Mouse (Mus musculus) MEL (cell line): ENCODE results near the gene Elf3. TPM values are rescaled to one million over a fixed set of nuclear protein-coding genes. Genes with fewer than 3 reads are reported as not detected.

Source experiments
- DNase-seq: peaks from one replicate; pipeline ENCODE4 v3.0.0; 2011; ENCODE audit warnings: low read depth, low spot score
- H3K27ac ChIP-seq: 2 replicates; pipeline ENCODE4 v1.5.1; 2012; ENCODE audit warnings: low read depth, mild to moderate bottlenecking, control low read depth, low read length, moderate library complexity; ENCODE audit not compliant: control insufficient read depth
- H3K27me3 ChIP-seq, 2 experiments: fragments of 150-350 bp in 1 of 2; sonication (generic) in 1 of 2; 2 replicates each; pipeline ENCODE4 v1.6.1; 2012; ENCODE audit warnings: low read length in 2 of 2, mild to moderate bottlenecking in 2 of 2, improper control_type of control experiment in 1 of 2, moderate library complexity in 1 of 2; ENCODE audit not compliant: insufficient read depth in 2 of 2, control insufficient read depth in 1 of 2
- H3K36me3 ChIP-seq, 2 experiments: 2 replicates each; pipeline ENCODE4 v1.6.1; 2012 to 2014; ENCODE audit warnings: low read length in 2 of 2, improper control_type of control experiment in 1 of 2, inconsistent platforms in 1 of 2, mild to moderate bottlenecking in 1 of 2; ENCODE audit not compliant: insufficient read depth in 2 of 2, control insufficient read depth in 1 of 2
- H3K4me1 ChIP-seq, 2 experiments: fragments of 150-350 bp in 1 of 2; sonication (generic) in 1 of 2; 2 replicates each; pipeline ENCODE4 v1.6.1; 2012; ENCODE audit warnings: low read length in 2 of 2, improper control_type of control experiment in 1 of 2, mild to moderate bottlenecking in 1 of 2; ENCODE audit not compliant: insufficient read depth in 2 of 2, control insufficient read depth in 1 of 2
- H3K4me3 ChIP-seq, 2 experiments: fragments of 150-350 bp in 1 of 2; sonication (generic) in 1 of 2; 2 replicates each; pipeline ENCODE4 v1.5.1; 2012; ENCODE audit warnings: low read depth in 2 of 2, low read length in 2 of 2, mild to moderate bottlenecking in 2 of 2, moderate library complexity in 2 of 2, control low read depth in 1 of 2, improper control_type of control experiment in 1 of 2; ENCODE audit not compliant: control insufficient read depth in 1 of 2, insufficient read depth in 1 of 2
- H3K79me2 ChIP-seq: 2 replicates; pipeline ENCODE4 v1.6.1; 2012; ENCODE audit warnings: mild to moderate bottlenecking, low read length, moderate library complexity; ENCODE audit not compliant: control insufficient read depth, poor library complexity, insufficient read depth
- H3K9ac ChIP-seq: 2 replicates; pipeline ENCODE4 v1.6.1; 2012; ENCODE audit warnings: low read depth, mild to moderate bottlenecking, control low read depth, low read length, moderate library complexity; ENCODE audit not compliant: control insufficient read depth, poor library complexity, severe bottlenecking
- H3K9me3 ChIP-seq: fragments of 150-350 bp; sonication (generic); replicated peaks from 2 replicates; pipeline ENCODE4 v1.6.1; 2012; ENCODE audit warnings: mild to moderate bottlenecking, low read length, improper control_type of control experiment, moderate library complexity; ENCODE audit not compliant: insufficient read depth
- BHLHE40 ChIP-seq: IDR thresholded peaks from 2 replicates; pipeline ENCODE4 v1.6.1; 2012; ENCODE audit warnings: low read depth, mild to moderate bottlenecking, inconsistent platforms, low read length, improper control_type of control experiment, borderline replicate concordance
- CTCF ChIP-seq, 3 experiments: IDR thresholded peaks in 2 of 3; conservative IDR thresholded peaks in 1 of 3; 2 replicates each; pipeline ENCODE4 v1.5.1; 2011 to 2012; ENCODE audit warnings: low read length in 3 of 3, low read depth in 2 of 3, mild to moderate bottlenecking in 2 of 3, improper control_type of control experiment in 1 of 3, inconsistent platforms in 1 of 3, mixed read lengths in 1 of 3, moderate library complexity in 1 of 3; ENCODE audit not compliant: control insufficient read depth in 1 of 3, insufficient read depth in 1 of 3, poor library complexity in 1 of 3, severe bottlenecking in 1 of 3
- E2F4 ChIP-seq: IDR thresholded peaks from 2 replicates; pipeline ENCODE4 v1.6.1; 2011; ENCODE audit warnings: low read depth, low read length, improper control_type of control experiment, borderline replicate concordance
- ELF1 ChIP-seq: IDR thresholded peaks from 2 replicates; pipeline ENCODE4 v1.6.1; 2014; ENCODE audit warnings: low read depth, mild to moderate bottlenecking, inconsistent platforms, low read length, improper control_type of control experiment, moderate library complexity
- EP300 ChIP-seq, 2 experiments: IDR thresholded peaks; 2 replicates each; pipeline ENCODE4 v1.6.1; 2011; ENCODE audit warnings: improper control_type of control experiment in 2 of 2, low read length in 2 of 2, low read depth in 1 of 2, mild to moderate bottlenecking in 1 of 2
- ETS1 ChIP-seq: IDR thresholded peaks from 2 replicates; pipeline ENCODE4 v1.6.1; 2012; ENCODE audit warnings: low read depth, mild to moderate bottlenecking, inconsistent platforms, low read length, improper control_type of control experiment, moderate library complexity
- GATA1 ChIP-seq: IDR thresholded peaks from 2 replicates; pipeline ENCODE4 v1.6.1; 2011; ENCODE audit warnings: low read depth, low read length, improper control_type of control experiment
- HCFC1 ChIP-seq: IDR thresholded peaks from 2 replicates; pipeline ENCODE4 v1.6.1; 2012; ENCODE audit warnings: low read depth, mild to moderate bottlenecking, inconsistent platforms, low read length, improper control_type of control experiment, moderate library complexity
- JUND ChIP-seq: IDR thresholded peaks from 2 replicates; pipeline ENCODE4 v1.6.1; 2011; ENCODE audit warnings: low read depth, mild to moderate bottlenecking, improper control_type of control experiment, low read length
- MAZ ChIP-seq: IDR thresholded peaks from 2 replicates; pipeline ENCODE4 v1.6.1; 2012; ENCODE audit warnings: low read depth, mild to moderate bottlenecking, inconsistent platforms, low read length, improper control_type of control experiment
- MXI1 ChIP-seq: IDR thresholded peaks from 2 replicates; pipeline ENCODE4 v1.6.1; 2011; ENCODE audit warnings: mild to moderate bottlenecking, low read depth, low read length, improper control_type of control experiment
- MYB ChIP-seq: IDR thresholded peaks from 2 replicates; pipeline ENCODE4 v1.6.1; 2011; ENCODE audit warnings: mild to moderate bottlenecking, low read depth, low read length, improper control_type of control experiment
- NELFE ChIP-seq: IDR thresholded peaks from 2 replicates; pipeline ENCODE4 v1.6.1; 2011; ENCODE audit warnings: low read depth, low read length, improper control_type of control experiment
- POLR2A ChIP-seq, 2 experiments: IDR thresholded peaks; 2 replicates each; pipeline ENCODE4 v1.6.1; 2011 to 2012; ENCODE audit warnings: low read length in 2 of 2, mild to moderate bottlenecking in 2 of 2, control low read depth in 1 of 2, improper control_type of control experiment in 1 of 2, low read depth in 1 of 2, moderate library complexity in 1 of 2; ENCODE audit not compliant: control insufficient read depth in 1 of 2, insufficient read depth in 1 of 2, poor library complexity in 1 of 2
- POLR2AphosphoS2 ChIP-seq: IDR thresholded peaks from 2 replicates; pipeline ENCODE4 v1.6.1; 2011; ENCODE audit warnings: low read length, improper control_type of control experiment
- RAD21 ChIP-seq: IDR thresholded peaks from 2 replicates; pipeline ENCODE4 v1.6.1; 2011; ENCODE audit warnings: mild to moderate bottlenecking, low read depth, low read length, improper control_type of control experiment
- RCOR1 ChIP-seq: IDR thresholded peaks from 2 replicates; pipeline ENCODE4 v1.6.1; 2012; ENCODE audit warnings: low read depth, mild to moderate bottlenecking, inconsistent platforms, low read length, improper control_type of control experiment
- SIN3A ChIP-seq: IDR thresholded peaks from 2 replicates; pipeline ENCODE4 v1.6.1; 2012; ENCODE audit warnings: low read length, improper control_type of control experiment, inconsistent platforms
- SMC3 ChIP-seq: IDR thresholded peaks from 2 replicates; pipeline ENCODE4 v1.6.1; 2011; ENCODE audit warnings: low read depth, low read length, improper control_type of control experiment
- TAL1 ChIP-seq: IDR thresholded peaks from 2 replicates; pipeline ENCODE4 v1.6.1; 2012; ENCODE audit warnings: mild to moderate bottlenecking, inconsistent platforms, low read length, moderate library complexity, mixed read lengths
- TBP ChIP-seq: IDR thresholded peaks from 2 replicates; pipeline ENCODE4 v1.8.0; 2011; ENCODE audit warnings: low read depth, low read length, improper control_type of control experiment
- TCF12 ChIP-seq: IDR thresholded peaks from 2 replicates; pipeline ENCODE4 v1.6.1; 2014; ENCODE audit warnings: low read depth, mild to moderate bottlenecking, inconsistent platforms, low read length, improper control_type of control experiment, moderate library complexity
- USF2 ChIP-seq, 2 experiments: IDR thresholded peaks; 2 replicates each; pipeline ENCODE4 v1.6.1; 2011 to 2012; ENCODE audit warnings: improper control_type of control experiment in 2 of 2, low read length in 2 of 2, borderline replicate concordance in 1 of 2, inconsistent platforms in 1 of 2, low read depth in 1 of 2, mild to moderate bottlenecking in 1 of 2; ENCODE audit not compliant: insufficient read depth in 1 of 2
- ZMIZ1 ChIP-seq: IDR thresholded peaks from 2 replicates; pipeline ENCODE4 v1.6.1; 2012; ENCODE audit warnings: low read depth, mild to moderate bottlenecking, inconsistent platforms, low read length, improper control_type of control experiment, moderate library complexity
- ZNF384 ChIP-seq: IDR thresholded peaks from 2 replicates; pipeline ENCODE4 v1.6.1; 2012; ENCODE audit warnings: low read depth, mild to moderate bottlenecking, inconsistent platforms, low read length, improper control_type of control experiment
- polyA plus RNA-seq, 2 experiments: library from polyadenylated mRNA; stranded (reverse) in 1 of 2; unstranded in 1 of 2; fragments of >175 nt in 1 of 2; fragments of >200 nt in 1 of 2; gene quantifications; 2 replicates each; pipeline versions ENCODE4 v1.2.1 to v1.2.4; 2012; ENCODE audit warnings: low replicate concordance in 2 of 2, low read depth in 1 of 2; ENCODE audit not compliant: insufficient read length in 2 of 2, insufficient read depth in 1 of 2, missing spikeins in 1 of 2
- total RNA-seq: library from RNA; depleted of rRNA; stranded (reverse); fragments of 300-350 nt; gene quantifications from 2 replicates; pipeline ENCODE4 v1.2.3, GENCODE M21; 2012; rRNA removed

Elf3 gene
- total and polyA plus RNA-seq, 3 experiments, result not detected

DNA sequence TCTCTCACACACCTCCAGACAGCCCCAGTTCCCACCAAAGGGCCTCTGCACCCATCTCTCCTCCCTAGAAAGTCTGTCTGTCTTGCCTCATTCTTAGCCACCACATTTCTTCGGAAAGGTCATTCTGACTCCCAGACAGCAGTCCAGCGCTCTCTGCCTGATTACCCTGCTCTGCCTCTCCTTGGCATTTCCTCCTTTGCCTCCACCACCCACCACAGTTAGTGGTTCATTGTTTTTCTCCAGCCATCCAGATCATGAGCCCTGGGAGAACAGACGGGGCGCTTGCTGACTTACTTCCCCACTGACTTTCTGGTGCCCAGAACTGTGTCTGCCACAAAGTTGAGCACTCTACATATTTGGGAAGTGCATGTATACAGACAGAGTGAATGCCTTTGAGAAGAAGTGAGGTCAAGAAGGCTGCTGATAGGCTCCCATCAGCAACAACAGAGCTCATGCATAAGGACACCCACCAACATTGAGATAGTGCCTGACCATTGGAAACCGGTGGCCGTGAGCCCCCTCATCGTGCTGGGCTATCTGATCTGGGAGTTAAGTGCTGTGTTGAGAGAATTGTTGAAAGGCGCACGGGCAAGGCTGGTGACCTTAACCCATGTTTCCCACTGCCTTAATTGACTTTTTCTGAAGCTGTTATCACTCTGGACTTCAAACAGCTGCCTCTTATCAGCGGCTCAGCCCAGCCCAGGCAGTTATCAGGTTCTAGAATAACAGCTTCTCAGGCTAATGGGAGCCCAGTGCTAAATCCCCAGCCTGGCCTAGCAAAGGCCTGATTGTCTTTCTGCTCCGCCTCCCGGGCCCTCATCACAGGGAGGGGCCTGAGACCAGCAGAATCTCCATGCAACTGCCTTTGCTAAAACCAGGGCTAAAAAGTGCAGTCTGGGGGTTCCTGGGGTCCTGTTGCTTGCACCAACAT, 53.9 kb downstream of the Elf3 start:
- Histone ChIP-seq H3K36me3 (peaks cover 0 to 13% of the 10 kb centered on the region in 2 experiments; a peak in 2 of 4 replicates), H3K4me1 (peaks cover 7 to 33% of the 10 kb centered on the region in 2 experiments)
- peak; percentile 93 for DNase-seq
- TF ChIP-seq POLR2AphosphoS2, result peak; percentile 47; the same call in 1 of the 2 replicates
- TF ChIP-seq BHLHE40, result peak; percentile 51
- TF ChIP-seq RAD21, result no peak
- no peak for TF ChIP-seq E2F4
- no peak for TF ChIP-seq JUND
- peak; percentile 83 for TF ChIP-seq TAL1
- no peak for TF ChIP-seq USF2 (IDR thresholded peaks at IDR 0.05; ENCODE audit: borderline replicate concordance in 1 of 2, insufficient read depth in 1 of 2, low read depth in 1 of 2, low read length in 2 of 2)
- peak; percentile 99 for TF ChIP-seq ETS1
- peak; percentile 50; the same call in 1 of the 2 replicates for TF ChIP-seq MXI1
- TF ChIP-seq GATA1, result peak; percentile 99
- peak; percentile 93 to 97 for TF ChIP-seq EP300 (IDR thresholded peaks at IDR 0.05; ENCODE audit: low read depth in 1 of 2, low read length in 2 of 2)
- peak; percentile 32; the same call in 1 of the 2 replicates for TF ChIP-seq ZNF384
- no peak for TF ChIP-seq SMC3
- peak; percentile 39 for TF ChIP-seq ZMIZ1
- TF ChIP-seq RCOR1, result peak; percentile 69; the same call in 1 of the 2 replicates
- peak; percentile 99 for TF ChIP-seq TCF12
- peak; percentile 44 for TF ChIP-seq HCFC1
- peak; percentile 87 for TF ChIP-seq SIN3A
- no peak for TF ChIP-seq TBP
- TF ChIP-seq ELF1, result peak; percentile 34; the same call in 1 of the 2 replicates
- TF ChIP-seq MAZ, result peak; percentile 54; the same call in 1 of the 2 replicates
- TF ChIP-seq POLR2A (IDR thresholded peaks at IDR 0.05; ENCODE audit: control insufficient read depth in 1 of 2, insufficient read depth in 1 of 2, low read depth in 1 of 2, low read length in 2 of 2, poor library complexity in 1 of 2), result peak in 1 of 2 experiments; percentile 41; a peak in 1 of 4 replicates
- peak; percentile 53; the same call in 1 of the 2 replicates for TF ChIP-seq NELFE
- no peak for TF ChIP-seq CTCF (IDR thresholded peaks at IDR 0.05 in 2 of 3, conservative IDR thresholded peaks at IDR 0.05 in 1 of 3; ENCODE audit: control insufficient read depth in 1 of 3, insufficient read depth in 1 of 3, low read depth in 2 of 3, low read length in 3 of 3, poor library complexity in 1 of 3, severe bottlenecking in 1 of 3)
- TF ChIP-seq MYB, result peak; percentile 84
- TF ChIP-seq, all 39 proteins: peak for 18
- H3K4me3 ChIP-seq, result peak overlapping the region; percentile 23 to 36
- peak overlapping the region; percentile 50 for H3K9ac ChIP-seq
- H3K27ac ChIP-seq, result peak overlapping the region; percentile 92
- H3K9me3 ChIP-seq, result no peaks in the 10 kb centered on the region
- H3K27me3 ChIP-seq, result no peaks in the 10 kb centered on the region
- H3K79me2 ChIP-seq, result no peaks in the 10 kb centered on the region

Other genes with a start within 250 kb of the Elf3 start
- 0.04 and 0.07 TPM in 2 replicates for gene Lgr6, start 153.3 kb downstream of the Elf3 start, total RNA-seq
- under 1 TPM in 1 of 2 experiments, not detected in 1; 0.10 TPM for gene Lgr6, start 153.3 kb downstream of the Elf3 start, polyA plus RNA-seq
- gene Ptpn7, start 125.9 kb downstream of the Elf3 start, total RNA-seq, result 173 and 202 TPM in 2 replicates
- 100 to 1,000 TPM in 1 of 2 experiments, not detected in 1; 215 TPM for gene Ptpn7, start 125.9 kb downstream of the Elf3 start, polyA plus RNA-seq
- 8.0 and 9.0 TPM in 2 replicates for gene Arl8a, start 111.7 kb downstream of the Elf3 start, total RNA-seq
- 10 to 100 TPM in 1 of 2 experiments, not detected in 1; 47.7 TPM for gene Arl8a, start 111.7 kb downstream of the Elf3 start, polyA plus RNA-seq
- gene Gpr37l1, start 90.9 kb downstream of the Elf3 start, total RNA-seq, result not detected in 2 replicates
- not detected for gene Gpr37l1, start 90.9 kb downstream of the Elf3 start, polyA plus RNA-seq
- gene Rnpep, start 25.5 kb upstream of the Elf3 start, total RNA-seq, result 6.5 and 8.1 TPM in 2 replicates
- 10 to 100 TPM in 1 of 2 experiments, not detected in 1; 17.4 TPM for gene Rnpep, start 25.5 kb upstream of the Elf3 start, polyA plus RNA-seq
- gene Timm17a, start 55.2 kb upstream of the Elf3 start, total RNA-seq, result 177 and 182 TPM in 2 replicates
- gene Timm17a, start 55.2 kb upstream of the Elf3 start, polyA plus RNA-seq, result 100 to 1,000 TPM in 1 of 2 experiments, not detected in 1; 315 TPM
- not detected in 2 replicates for gene Lmod1, start 66.2 kb upstream of the Elf3 start, total RNA-seq
- not detected for gene Lmod1, start 66.2 kb upstream of the Elf3 start, polyA plus RNA-seq
- gene Shisa4, start 116.7 kb upstream of the Elf3 start, total RNA-seq, result not detected in 2 replicates
- not detected for gene Shisa4, start 116.7 kb upstream of the Elf3 start, polyA plus RNA-seq
- 27.4 and 29.2 TPM in 2 replicates for gene Ipo9, start 171.9 kb upstream of the Elf3 start, total RNA-seq
- gene Ipo9, start 171.9 kb upstream of the Elf3 start, polyA plus RNA-seq, result 10 to 100 TPM in 1 of 2 experiments, not detected in 1; 56.2 TPM